Mouse (Mus musculus) intestine, embryonic 15.5 days (tissue): ENCODE results near the gene Olfr54. TPM values are rescaled to one million over a fixed set of nuclear protein-coding genes. Genes with fewer than 3 reads are reported as not detected.
"Not testable (repeated sequence)": the region's sequence is repeated elsewhere in the genome, so short reads cannot be mapped to it uniquely, and the experiment has no call there.

ENCODE experiments used
- ATAC-seq: fragments of 200-750 bp; cut with Nextera tagmentation; 2 replicates; pipeline ENCODE4 v1.8.0; 2017; ENCODE audit warnings: moderate TSS enrichment, moderate library complexity
- H3K27ac ChIP-seq: fragments of 300-500 bp; sonication (generic); 2 replicates; pipeline ENCODE4 v1.5.1; 2015; ENCODE audit warnings: mild to moderate bottlenecking, inconsistent platforms
- H3K27me3 ChIP-seq: fragments of 300-500 bp; sonication (generic); replicated peaks from 2 replicates; pipeline ENCODE4 v1.6.1; 2015; ENCODE audit warnings: inconsistent platforms
- H3K36me3 ChIP-seq: fragments of 300-500 bp; sonication (generic); 2 replicates; pipeline ENCODE4 v1.6.1; 2015; ENCODE audit warnings: inconsistent platforms
- H3K4me1 ChIP-seq: fragments of 300-500 bp; sonication (generic); replicated peaks from 2 replicates; pipeline ENCODE4 v1.6.1; 2015; ENCODE audit warnings: inconsistent platforms
- H3K4me2 ChIP-seq: fragments of 300-500 bp; sonication (generic); replicated peaks from 2 replicates; pipeline ENCODE4 v1.6.1; 2015; ENCODE audit warnings: mild to moderate bottlenecking, inconsistent platforms
- H3K4me3 ChIP-seq: fragments of 300-500 bp; sonication (generic); replicated peaks from 2 replicates; pipeline ENCODE4 v1.5.1; 2015; ENCODE audit warnings: inconsistent platforms
- H3K9ac ChIP-seq: fragments of 300-500 bp; sonication (generic); 2 replicates; pipeline ENCODE4 v1.6.1; 2015; ENCODE audit warnings: inconsistent platforms
- H3K9me3 ChIP-seq: fragments of 300-500 bp; sonication (generic); 2 replicates; pipeline ENCODE4 v1.6.1; 2016; ENCODE audit warnings: inconsistent platforms
- WGBS: fragments of 180-500 bp; shearing (Covaris S2); methylation state at CpG from one replicate; pipeline ENCODE4 v1.1.7; 2015; 5-methylcytosine and 5-hydroxymethylcytosine counted together
- polyA plus RNA-seq: library from polyadenylated mRNA; unstranded; fragments of >200 nt; fragmentation: Nextera tagmentation; extraction: Ambion mirVana; gene quantifications from 2 replicates; pipeline ENCODE4 v1.2.1, GENCODE M21; 2015

The Olfr54 gene
- polyA plus RNA-seq, result not detected in 2 replicates

GRCm38 (mm10) chr11:51013936-51014335, at the start of gene Olfr54:
Gene Olfr54 (plus strand): TSS chr11:51014236.
- H3K27me3 ChIP-seq, result no peaks in the 10 kb centered on the region
- WGBS, result 62% methylated on average over 1 of the region's 1 CpGs
- H3K27ac ChIP-seq, result no peak within 1 kb of the TSS
- ATAC-seq, result no peak
- H3K9ac ChIP-seq, result no peak within 1 kb of the TSS
- H3K4me1 ChIP-seq, result no peaks in the 10 kb centered on the region
- H3K36me3 ChIP-seq, result no peaks in the 10 kb centered on the region
- H3K4me3 ChIP-seq, result no peak within 1 kb of the TSS
- no peaks in the 10 kb centered on the region for H3K9me3 ChIP-seq
- H3K4me2 ChIP-seq, result no peak within 1 kb of the TSS

GRCm38 (mm10) chr11:50964886-50965285, 49.1 kb upstream of the Olfr54 start:
- H3K9me3 ChIP-seq, result no peaks in the 10 kb centered on the region
- no peaks in the 10 kb centered on the region for H3K36me3 ChIP-seq
- no peak overlapping the region for H3K27ac ChIP-seq
- H3K9ac ChIP-seq, result no peak overlapping the region
- no peak overlapping the region for H3K4me2 ChIP-seq
- no peaks in the 10 kb centered on the region for H3K27me3 ChIP-seq
- H3K4me3 ChIP-seq, result no peak overlapping the region
- H3K4me1 ChIP-seq, result no peaks in the 10 kb centered on the region
- ATAC-seq, result no peak
- WGBS, result 84% methylated on average over 2 of the region's 2 CpGs

- Histone ChIP-seq H3K4me3 (no peak within 1 kb of the TSS), H3K36me3 (no peaks in the 10 kb centered on the region), H3K9ac (no peak within 1 kb of the TSS), H3K9me3 (no peaks in the 10 kb centered on the region), H3K4me1 (no peaks in the 10 kb centered on the region), H3K4me2 (no peak within 1 kb of the TSS), H3K27ac (no peak within 1 kb of the TSS), H3K27me3 (no peaks in the 10 kb centered on the region)
- ATAC-seq, result no peak
- WGBS, result 82% methylated on average over 11 of the region's 11 CpGs
Measured at GRCm38 (mm10) chr11:50966230-50966629, 47.8 kb upstream of the Olfr54 start, which contains the start of gene Olfr1378. Gene Olfr1378 (plus strand): TSS chr11:50966530.

- no peaks in the 10 kb centered on the region for H3K27me3 ChIP-seq
- no peak overlapping the region for H3K9ac ChIP-seq
- no peaks in the 10 kb centered on the region for H3K4me1 ChIP-seq
- no peak overlapping the region for H3K27ac ChIP-seq
- no peak for ATAC-seq
- no peak overlapping the region for H3K4me3 ChIP-seq
- no peaks in the 10 kb centered on the region for H3K36me3 ChIP-seq
- no peak overlapping the region for H3K4me2 ChIP-seq
- 70% methylated on average over 4 of the region's 4 CpGs for WGBS
- H3K9me3 ChIP-seq, result no peaks in the 10 kb centered on the region
Measured at GRCm38 (mm10) chr11:50977216-50977615, 36.8 kb upstream of the Olfr54 start.

GRCm38 (mm10) chr11:50981667-50982066, 32.4 kb upstream of the Olfr54 start, which contains the start of gene Olfr1377:
Gene Olfr1377 (plus strand): TSS chr11:50981967.
- H3K4me3 ChIP-seq, result no peak within 1 kb of the TSS
- H3K9ac ChIP-seq, result no peak within 1 kb of the TSS
- no peak within 1 kb of the TSS for H3K27ac ChIP-seq
- no peak for ATAC-seq
- no peaks in the 10 kb centered on the region for H3K4me1 ChIP-seq
- H3K27me3 ChIP-seq, result no peaks in the 10 kb centered on the region
- H3K9me3 ChIP-seq, result no peaks in the 10 kb centered on the region
- no peaks in the 10 kb centered on the region for H3K36me3 ChIP-seq
- WGBS, result 67% methylated on average over 5 of the region's 5 CpGs
- no peak within 1 kb of the TSS for H3K4me2 ChIP-seq

- no peaks in the 10 kb centered on the region for H3K36me3 ChIP-seq
- ATAC-seq, result no peak
- H3K27me3 ChIP-seq, result no peaks in the 10 kb centered on the region
- WGBS, result 62% methylated on average over 5 of the region's 5 CpGs
- no peak within 1 kb of the TSS for H3K4me3 ChIP-seq
- no peaks in the 10 kb centered on the region for H3K9me3 ChIP-seq
- H3K9ac ChIP-seq, result no peak within 1 kb of the TSS
- H3K27ac ChIP-seq, result no peak within 1 kb of the TSS
- H3K4me2 ChIP-seq, result no peak within 1 kb of the TSS
- H3K4me1 ChIP-seq, result no peaks in the 10 kb centered on the region
Measured at GRCm38 (mm10) chr11:51003296-51003695, 10.7 kb upstream of the Olfr54 start, which contains the start of gene Olfr51. Gene Olfr51 (plus strand): TSS chr11:51003596.

- Histone ChIP-seq H3K36me3 (no peaks in the 10 kb centered on the region), H3K27ac (no peak overlapping the region), H3K4me1 (no peaks in the 10 kb centered on the region), H3K9me3 (no peaks in the 10 kb centered on the region), H3K4me3 (no peak overlapping the region), H3K9ac (no peak overlapping the region), H3K27me3 (no peaks in the 10 kb centered on the region), H3K4me2 (no peak overlapping the region)
- ATAC-seq, result no peak
- 55% methylated on average over 5 of the region's 5 CpGs for WGBS
Measured at GRCm38 (mm10) chr11:51011821-51012220, 2.2 kb upstream of the Olfr54 start.

- Histone ChIP-seq H3K27ac (no peak overlapping the region), H3K9ac (no peak overlapping the region), H3K4me1 (no peaks in the 10 kb centered on the region), H3K36me3 (no peaks in the 10 kb centered on the region), H3K27me3 (no peaks in the 10 kb centered on the region), H3K9me3 (no peaks in the 10 kb centered on the region), H3K4me2 (no peak overlapping the region), H3K4me3 (no peak overlapping the region)
- 50% methylated on average over 2 of the region's 2 CpGs for WGBS
- no peak for ATAC-seq
Measured at GRCm38 (mm10) chr11:51016341-51016740, 2.3 kb downstream of the Olfr54 start.

- not testable (repeated sequence) for H3K36me3 ChIP-seq, H3K4me3 ChIP-seq, H3K9ac ChIP-seq, ATAC-seq, H3K4me2 ChIP-seq, H3K4me1 ChIP-seq, H3K27ac ChIP-seq, H3K9me3 ChIP-seq, H3K27me3 ChIP-seq
- WGBS, result 74% methylated on average over 11 of the region's 11 CpGs
Measured at GRCm38 (mm10) chr11:51026811-51027210, 12.8 kb downstream of the Olfr54 start.

- H3K4me2 ChIP-seq, H3K4me3 ChIP-seq, H3K36me3 ChIP-seq, H3K4me1 ChIP-seq, H3K9me3 ChIP-seq, H3K9ac ChIP-seq, H3K27ac ChIP-seq, ATAC-seq, H3K27me3 ChIP-seq: not testable (repeated sequence)
- WGBS, result 66% methylated on average over 8 of the region's 8 CpGs
Measured at GRCm38 (mm10) chr11:51029381-51029780, 15.3 kb downstream of the Olfr54 start.

GRCm38 (mm10) chr11:51030225-51030624, 16.2 kb downstream of the Olfr54 start:
- Histone ChIP-seq H3K4me1 (no peaks in the 10 kb centered on the region), H3K4me3 (no peak overlapping the region), H3K27me3 (no peaks in the 10 kb centered on the region), H3K9ac (no peak overlapping the region), H3K4me2 (no peak overlapping the region), H3K36me3 (no peaks in the 10 kb centered on the region), H3K27ac (no peak overlapping the region), H3K9me3 (no peaks in the 10 kb centered on the region)
- WGBS, result 54% methylated on average over 2 of the region's 2 CpGs
- no peak for ATAC-seq

- H3K27me3 ChIP-seq, result no peaks in the 10 kb centered on the region
- no peaks in the 10 kb centered on the region for H3K36me3 ChIP-seq
- no peak overlapping the region for H3K27ac ChIP-seq
- no peak overlapping the region for H3K4me3 ChIP-seq
- H3K9ac ChIP-seq, result no peak overlapping the region
- 26% methylated on average over 1 of the region's 1 CpGs for WGBS
- H3K9me3 ChIP-seq, result no peaks in the 10 kb centered on the region
- H3K4me2 ChIP-seq, result no peak overlapping the region
- no peaks in the 10 kb centered on the region for H3K4me1 ChIP-seq
- no peak for ATAC-seq
Measured at GRCm38 (mm10) chr11:51032851-51033250, 18.8 kb downstream of the Olfr54 start.

- not testable (repeated sequence) for H3K4me3 ChIP-seq, H3K36me3 ChIP-seq, ATAC-seq, H3K9me3 ChIP-seq, H3K27ac ChIP-seq, H3K4me2 ChIP-seq, H3K4me1 ChIP-seq, H3K27me3 ChIP-seq, H3K9ac ChIP-seq
Measured at GRCm38 (mm10) chr11:51034141-51034540, 20.1 kb downstream of the Olfr54 start.
